Mouse (Mus musculus): ENCODE results near the gene Mafg.
A peak's percentile ranks its signal among the peaks of the same experiment; 100 is the strongest.
"Not testable (repeated sequence)": the region's sequence is repeated elsewhere in the genome, so short reads cannot be mapped to it uniquely, and the experiment has no call there.

Gene Mafg

DNA sequence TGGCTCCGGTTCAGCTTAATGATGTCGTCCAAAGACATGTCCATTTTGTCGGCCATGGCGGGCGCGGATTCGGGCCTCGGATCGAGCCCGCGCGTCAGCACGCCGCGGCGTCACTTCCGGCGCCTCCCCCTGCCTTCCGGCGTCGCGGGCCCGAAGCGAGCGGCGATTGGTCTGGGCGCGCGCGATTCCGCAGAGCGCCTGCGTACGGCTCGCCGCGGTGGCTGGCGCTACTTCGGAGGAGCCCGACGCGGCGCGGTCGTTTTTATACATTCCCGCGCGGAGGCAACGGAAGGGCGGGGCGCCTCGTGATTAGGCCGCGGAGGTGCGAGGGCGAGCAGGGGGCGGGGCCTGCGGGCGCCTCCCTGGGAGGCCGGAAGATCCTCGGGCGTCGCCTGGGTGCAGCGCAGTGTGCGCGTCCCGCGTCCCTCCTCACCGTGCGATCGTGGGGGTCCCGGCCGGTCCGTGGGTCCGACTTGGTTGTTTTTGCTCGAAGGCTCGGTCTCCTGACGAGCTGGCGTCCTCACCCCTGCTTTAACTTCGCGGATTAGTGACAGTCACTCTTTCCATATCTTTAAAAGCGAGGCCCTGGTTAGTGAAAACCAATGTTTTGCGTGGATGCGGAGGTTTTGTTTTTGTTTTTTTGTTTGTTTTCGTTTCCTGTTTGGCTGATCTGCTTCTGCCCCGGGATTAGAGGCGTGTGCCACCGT is 35.0 kb downstream of the Mafg start, which contains the start of the genes Alyref and Anapc11:
Alyref (minus strand) TSS at position 83 of the 707 bp plus-strand sequence.
Anapc11 (plus strand) TSS at position 139 of the 707 bp plus-strand sequence.
- peak; percentile 91 for DNase-seq (ENCODE audit: low read depth, low spot score)

DNA sequence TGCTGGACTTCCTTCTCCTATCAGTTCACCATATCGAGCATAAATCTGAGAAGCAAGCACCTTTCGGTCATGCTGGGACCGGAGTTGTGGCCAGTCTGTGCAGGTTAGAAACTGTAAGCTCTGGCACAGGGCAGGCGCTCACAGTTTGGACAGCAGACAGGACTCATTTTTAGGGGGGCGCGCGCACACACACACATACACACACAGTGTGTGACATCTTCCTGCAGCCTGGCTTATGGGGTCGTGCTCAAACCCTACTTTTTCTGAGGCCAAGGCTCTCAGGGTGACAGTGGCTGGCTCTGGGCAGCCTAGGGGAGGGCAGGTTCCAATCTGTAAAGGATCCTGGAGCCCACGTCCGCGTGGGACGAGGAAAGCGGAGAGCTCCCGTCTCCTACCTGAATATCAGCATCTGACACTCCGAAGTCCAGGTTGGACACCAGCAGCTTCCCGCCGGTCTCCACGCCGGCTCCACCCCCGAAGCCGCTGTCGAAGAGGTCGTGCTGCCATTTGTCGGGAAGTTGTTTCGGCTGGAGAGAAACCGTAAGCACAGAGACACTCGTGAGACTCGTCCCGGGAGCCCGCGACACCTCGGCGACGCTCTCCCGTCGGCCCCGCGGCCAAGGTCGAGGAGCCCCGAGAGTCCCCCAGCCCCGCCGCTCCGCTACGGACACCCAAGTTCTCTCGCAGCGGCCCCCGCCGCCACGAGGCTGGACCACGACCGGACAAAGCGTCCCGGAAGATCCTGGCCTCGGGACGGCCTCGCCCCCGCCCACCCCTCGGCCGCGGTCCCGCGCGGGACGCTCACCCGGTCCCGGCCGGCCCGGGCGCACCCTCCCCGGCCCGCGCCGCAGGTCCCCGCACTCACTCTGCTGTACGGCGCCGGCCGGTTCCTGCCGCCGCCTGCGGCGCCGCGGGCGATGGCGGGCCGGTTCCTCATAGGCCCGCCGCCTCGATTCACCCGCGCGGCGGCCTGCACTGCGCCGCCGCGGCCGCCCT is 35.9 kb downstream of the Mafg start:
- no peak for DNase-seq (ENCODE audit: low read depth, low spot score)

DNA sequence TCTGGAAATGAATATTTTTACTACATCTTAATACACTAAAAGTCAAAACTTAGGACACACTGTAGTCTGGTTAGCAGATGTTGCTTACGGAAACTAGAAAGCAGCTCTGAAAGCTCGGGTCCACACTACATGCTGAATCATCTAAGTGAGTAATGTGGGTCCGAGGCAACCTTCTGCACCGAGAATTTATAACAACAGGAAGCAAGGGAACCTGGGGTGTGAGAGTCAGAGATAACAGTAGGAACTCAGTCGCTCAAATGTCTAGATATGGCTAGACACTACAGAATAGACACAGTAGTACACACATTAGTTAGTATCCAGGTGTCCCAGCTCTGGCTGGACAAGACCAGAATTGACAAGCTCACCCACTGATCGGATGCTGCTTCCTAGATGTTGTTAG is 44.9 kb downstream of the Mafg start:
- DNase-seq (ENCODE audit: low read depth, low spot score) = no peak

DNA sequence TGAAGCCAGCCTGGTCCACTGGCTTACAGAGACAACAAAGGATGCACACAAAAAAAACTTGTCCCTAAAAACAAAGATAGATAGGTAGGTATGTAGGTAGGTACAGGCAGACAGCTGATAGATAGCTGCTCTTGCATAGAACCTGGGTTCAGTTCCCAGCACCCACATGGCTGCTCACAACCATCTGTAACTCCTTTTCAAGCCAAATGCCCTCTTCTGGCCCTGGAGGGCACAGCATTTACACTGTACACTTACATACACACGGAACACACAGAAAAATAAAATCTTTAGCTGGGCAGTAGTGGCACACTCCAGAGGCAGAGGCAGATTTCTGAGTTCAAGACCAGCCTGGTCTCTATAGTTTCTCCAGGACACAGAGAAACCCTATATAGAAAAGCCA is 49.5 kb downstream of the Mafg start:
- DNase-seq (ENCODE audit: low read depth, low spot score) = no peak

DNA sequence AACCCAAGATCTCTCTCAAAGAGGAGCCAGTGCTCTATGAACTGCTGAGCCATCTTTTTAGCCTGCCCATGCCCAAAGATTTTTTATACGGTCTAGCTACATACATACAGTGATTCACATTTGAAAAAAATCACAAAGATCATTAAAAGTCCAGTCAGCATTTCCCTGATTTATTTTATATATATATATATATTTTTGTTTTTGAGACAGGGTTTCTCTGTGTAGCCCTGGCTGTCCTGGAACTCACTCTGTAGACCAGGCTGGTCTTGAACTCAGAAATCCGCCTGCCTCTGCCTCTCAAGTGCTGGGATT is 50.5 kb downstream of the Mafg start:
- not testable (repeated sequence) for DNase-seq (ENCODE audit: low read depth, low spot score)

DNA sequence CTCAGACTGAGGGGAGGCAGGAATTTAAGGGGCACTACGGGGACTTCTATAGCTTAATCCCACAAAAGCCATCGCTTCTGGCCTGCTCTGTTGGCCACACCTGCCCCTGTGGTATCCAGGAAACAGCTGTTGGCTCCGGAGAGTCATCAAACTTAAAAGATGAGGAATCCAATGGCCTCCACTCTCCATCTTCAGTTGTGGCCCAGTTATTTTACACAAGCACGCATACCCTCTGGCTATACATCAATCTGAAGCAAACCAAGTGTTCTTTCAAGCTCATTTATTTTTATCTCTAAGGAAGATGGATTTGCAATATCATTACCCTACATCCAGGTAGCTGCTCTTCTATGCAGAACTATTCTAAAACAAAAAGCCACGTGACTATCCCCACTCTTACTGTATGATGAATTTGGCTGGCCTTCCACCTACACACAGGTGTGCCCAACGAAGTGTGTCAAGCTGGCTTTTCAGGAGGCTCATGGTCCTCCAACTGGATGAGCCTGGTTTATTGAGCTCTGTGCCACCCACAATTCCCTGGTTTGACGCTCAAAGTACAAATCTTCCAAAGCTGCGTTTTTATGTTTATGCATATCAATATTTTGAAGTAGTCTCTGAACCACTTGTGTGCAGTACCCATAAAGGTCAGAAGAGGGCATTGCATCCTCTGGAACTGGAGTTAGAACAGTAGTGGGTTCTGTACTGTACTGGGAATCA is 51.0 kb downstream of the Mafg start:
- DNase-seq (ENCODE audit: low read depth, low spot score) = no peak

DNA sequence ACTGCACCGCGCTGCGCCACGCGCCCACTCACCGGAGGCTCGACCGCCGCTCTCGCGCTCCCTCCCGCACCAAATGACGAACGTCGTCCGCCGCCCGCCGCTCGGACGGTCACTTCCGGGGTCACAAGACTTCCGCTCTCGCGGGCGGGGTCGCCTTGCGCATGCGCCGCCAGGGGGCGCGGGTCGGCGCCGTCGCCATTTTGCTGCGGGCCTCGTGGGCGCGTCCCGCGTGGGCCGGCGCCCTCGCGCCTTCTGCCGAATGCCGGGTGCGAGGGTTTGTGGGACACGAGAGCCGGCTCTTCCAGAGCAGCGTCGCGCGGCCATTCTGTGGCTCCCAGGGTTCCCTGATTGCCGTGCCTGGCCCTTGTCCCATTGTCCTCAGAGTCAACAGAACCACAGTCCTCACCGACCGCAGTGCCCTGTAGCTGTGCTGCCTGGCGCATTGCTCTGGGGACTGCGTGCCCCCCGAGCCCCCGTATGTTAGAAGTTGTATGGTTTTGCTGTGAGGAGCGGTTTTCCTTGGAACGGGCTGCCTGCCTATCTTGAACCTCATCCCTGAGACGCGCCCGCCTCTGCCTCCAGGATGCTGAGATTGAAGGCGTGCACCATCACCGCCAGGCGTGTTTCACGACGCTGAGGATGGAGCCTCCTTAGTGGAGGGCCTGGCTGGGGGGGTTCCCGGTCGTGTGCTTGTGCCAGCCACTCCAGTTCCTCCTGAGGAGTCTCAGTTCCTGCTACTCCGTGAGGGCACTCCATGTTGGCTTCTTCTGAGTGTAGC is 51.7 kb downstream of the Mafg start, which contains the start of gene Arhgdia:
Arhgdia (minus strand) TSS at position 135 of the 778 bp plus-strand sequence.
- DNase-seq (ENCODE audit: low read depth, low spot score) = peak; percentile 86

DNA sequence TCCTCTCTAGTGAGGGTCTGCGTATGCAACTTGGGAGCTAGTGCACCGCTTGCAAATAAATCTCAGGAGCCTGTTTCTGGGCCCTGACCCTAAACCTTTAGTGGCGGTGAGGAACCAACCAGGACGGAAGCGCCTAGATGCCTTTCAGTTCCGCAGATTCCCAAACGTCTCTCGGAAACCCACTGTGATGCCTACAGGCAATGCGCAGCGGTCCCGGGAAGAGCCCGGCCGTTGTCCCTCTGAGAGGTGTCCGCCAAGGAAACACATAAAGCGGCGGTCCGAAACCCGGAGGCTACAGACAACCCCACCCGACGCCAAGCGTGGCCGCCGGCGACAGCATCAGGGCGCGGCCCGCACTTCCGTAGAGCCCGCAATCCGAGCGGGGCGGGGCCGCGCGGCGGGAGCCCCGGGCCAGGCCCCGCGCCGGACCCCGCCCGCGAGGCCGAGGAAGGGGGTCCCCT is 52.5 kb downstream of the Mafg start:
- no peak for DNase-seq (ENCODE audit: low read depth, low spot score)

DNA sequence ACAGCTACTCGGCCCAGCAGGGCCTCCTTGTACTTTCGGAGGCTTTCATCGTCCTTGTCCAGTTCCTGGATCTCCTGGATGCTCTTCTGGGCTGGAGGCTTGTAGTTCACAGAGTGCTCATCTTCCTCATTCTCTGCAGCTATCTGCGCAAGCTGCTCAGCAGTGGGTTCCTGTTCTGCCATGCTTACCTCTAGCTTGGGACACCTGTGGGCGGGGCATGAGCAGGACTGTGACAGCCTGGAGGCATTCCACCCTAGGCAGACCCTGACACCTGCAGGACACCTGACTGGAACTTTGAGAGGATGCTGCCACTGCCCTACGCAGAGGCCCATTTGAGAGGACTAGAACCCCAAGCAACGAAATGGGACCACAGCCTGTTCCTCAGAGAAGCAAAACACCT is 53.2 kb downstream of the Mafg start:
- DNase-seq (ENCODE audit: low read depth, low spot score) = no peak

DNA sequence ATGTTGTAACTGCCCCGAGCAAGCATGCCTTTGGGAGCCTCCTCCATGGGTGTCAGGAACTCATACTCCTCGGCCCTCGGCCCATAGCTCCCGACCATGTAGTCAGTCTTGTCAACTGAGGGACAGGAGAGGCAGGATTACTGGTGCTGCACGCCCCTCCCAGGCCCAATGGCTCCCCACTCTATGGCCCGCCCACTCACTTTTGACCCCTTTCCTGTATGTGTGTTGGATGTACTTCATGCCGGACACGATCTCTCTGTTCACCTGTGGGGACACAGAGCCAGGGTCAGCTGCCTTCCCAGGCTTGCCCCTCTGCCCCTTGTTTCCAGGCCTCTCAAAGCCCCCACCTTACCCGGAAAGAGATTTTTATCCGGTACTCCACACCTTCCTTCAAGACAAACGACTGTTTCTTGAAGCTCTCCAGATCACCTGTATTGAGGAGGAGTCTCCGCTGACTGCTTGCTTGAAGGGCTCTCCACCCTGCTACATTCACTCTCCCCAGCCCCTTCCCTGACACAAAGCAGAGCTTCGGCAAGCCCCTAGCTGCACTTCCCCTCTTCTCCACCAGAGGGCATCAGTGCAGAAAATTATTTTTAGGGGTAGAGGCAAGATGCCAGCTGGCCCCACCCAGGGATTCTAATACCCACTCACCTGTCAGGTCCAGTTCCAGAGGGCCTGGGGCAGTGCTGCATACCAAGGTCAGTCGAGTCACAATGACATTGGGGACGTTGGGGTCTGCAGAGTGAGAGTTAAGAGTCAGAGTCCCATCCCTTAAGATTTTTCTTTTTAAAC is 53.9 kb downstream of the Mafg start:
- peak; percentile 61 for DNase-seq (ENCODE audit: low read depth, low spot score)

DNA sequence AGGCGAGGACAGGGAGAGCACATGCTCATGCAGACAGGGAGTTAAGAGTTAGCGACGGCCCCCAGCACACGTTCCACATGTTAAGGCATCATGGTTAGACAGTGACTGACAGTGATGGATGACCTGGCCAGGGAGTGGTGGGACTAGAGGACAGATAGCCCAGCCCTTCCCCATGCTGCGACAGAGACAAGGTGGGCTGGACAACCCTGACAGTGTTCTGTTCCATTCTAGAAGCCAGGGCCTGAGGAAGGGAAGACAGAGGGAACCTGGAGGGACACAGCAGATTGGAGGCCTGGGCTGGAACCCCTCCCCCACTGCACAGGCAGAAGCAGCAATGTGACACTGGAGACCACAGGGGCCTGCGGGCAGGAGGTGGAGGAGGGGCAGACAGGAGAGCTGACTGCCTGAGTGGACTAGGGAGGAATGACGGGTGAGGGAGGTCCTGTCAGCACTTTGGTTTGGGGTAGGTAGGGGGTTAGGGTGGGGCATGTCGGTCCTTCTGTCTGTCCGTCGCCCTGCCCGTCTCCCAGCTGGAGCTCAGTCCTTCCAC is 54.6 kb downstream of the Mafg start:
- DNase-seq (ENCODE audit: low read depth, low spot score) = no peak

DNA sequence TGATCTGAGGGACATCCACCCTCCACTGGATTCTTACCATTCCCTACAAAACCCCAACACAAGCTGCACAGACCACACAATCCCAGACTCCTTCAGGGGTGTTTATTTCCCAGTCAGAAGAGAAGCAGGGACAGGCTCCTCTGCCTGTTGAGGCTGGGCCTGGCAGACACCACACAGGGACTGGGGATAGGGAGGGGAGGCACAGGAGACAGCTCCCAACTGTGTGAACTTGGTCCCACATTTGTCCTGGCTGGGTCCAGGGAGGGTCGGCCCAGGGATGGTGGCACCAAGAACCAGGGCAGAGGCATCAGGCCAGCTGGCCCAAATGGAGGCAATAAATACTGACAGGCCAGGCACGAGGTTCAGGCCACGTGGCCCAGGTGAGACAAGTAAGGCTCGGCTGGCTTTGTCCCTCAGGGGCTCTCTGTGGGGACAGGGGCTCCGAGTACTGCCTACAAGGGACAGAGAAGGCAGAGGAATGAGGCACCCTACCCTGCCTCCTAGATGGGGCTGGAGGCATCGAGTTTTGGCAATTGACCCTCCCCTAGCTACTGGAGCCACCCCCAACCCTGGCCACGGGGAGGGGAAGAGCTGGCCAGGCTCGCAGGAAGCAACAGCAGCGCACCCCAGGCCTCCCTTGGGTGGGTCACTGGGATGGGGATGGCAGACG is 55.2 kb downstream of the Mafg start:
- no peak for DNase-seq (ENCODE audit: low read depth, low spot score)

DNA sequence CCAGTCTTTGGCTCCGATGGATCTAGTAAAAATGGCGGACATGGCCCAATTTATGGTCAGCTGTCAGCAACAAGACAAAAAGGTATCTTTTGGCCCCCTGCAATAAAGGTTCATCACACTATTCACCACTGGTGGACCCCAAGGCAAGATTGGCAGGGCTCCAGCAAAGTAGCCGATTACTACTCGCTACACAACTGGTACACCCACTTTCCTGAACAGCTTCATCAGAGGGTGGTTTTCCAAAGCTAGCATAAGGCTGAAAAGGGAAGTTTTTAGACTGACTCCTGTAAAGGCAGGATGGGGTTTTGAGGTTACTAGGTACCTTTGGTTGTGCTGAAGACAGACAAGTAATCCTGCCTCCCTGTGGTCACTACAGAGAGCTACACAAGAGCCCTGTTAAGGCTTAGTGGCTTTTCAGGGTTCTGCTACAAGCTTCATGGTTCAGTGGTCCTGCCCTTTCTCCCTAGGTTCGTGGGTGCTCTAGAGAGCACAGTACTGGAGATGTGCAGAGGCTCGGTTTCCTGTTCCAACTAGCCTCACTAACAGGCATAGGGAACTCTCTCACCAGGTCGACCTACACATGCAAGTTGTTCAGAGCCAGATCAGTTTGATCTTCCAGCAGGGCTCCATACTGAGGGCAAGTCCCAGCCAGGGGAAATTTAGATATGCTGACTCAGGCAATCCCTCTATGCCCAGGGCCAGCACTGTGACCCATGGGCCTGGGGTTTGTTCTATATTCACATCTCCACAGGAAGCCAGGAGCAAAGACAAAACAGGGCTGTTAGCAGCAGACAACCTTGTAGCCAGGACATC is 56.0 kb downstream of the Mafg start:
- no peak for DNase-seq (ENCODE audit: low read depth, low spot score)

DNA sequence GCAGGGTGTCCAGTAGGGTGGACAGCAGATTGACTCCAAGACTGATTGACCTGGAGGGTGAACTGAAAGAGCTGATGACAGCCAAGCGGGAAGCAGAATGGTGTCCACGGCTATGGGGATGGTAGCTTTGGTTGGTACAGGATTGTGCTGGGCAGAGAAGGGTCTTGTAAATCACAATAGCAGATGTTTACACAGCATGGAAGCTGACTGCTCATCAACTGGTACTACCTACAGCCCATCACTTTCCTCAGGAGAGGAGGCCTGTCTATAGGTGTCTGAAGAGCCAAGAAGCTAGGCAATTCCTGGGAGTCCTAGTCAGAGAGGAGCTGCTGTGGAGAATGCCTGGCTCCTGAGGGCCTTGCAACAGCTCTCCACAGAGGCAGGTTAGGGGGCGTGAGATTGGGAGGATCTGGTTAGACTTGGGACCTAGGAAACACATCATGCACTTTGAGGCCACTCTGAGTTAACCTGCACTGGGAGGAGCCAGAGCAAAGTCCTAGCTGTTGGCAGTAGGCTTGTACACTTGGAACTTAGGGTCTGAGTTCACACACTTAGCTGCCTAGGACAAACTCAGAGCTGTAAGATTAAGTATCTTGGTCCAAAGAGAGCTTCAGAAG is 56.9 kb downstream of the Mafg start:
- no peak for DNase-seq (ENCODE audit: low read depth, low spot score)

DNA sequence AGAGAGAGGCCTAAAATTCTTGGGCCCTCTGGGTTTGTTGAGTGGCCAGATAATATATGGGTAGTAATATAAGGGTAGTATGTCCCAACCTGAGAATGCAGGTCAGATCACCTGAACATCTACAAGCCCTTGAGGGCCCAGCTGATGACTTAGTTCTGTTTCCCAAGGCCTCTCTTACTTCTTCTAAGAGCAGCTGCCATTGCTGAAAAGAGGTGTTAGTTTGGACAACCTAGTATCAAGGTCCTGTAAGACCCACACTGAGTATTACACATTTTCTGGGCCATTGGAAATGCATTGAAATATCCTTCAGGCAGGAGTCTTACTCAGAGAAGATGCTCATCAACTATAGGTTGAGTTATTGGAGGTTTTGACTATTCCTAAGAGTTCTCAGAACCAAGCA is 57.5 kb downstream of the Mafg start:
- DNase-seq (ENCODE audit: low read depth, low spot score) = no peak
